Comparison of ENCODE assay signal across 9 mouse cellular contexts in genomic region chr1:136948127-136948422, GRCm38 (mm10). TPM values are rescaled to one million over a fixed set of nuclear protein-coding genes. Genes with fewer than 3 reads are reported as not detected.
DNase-seq lines count a peak whose midpoint lies in the region; ATAC-seq and TF ChIP-seq lines count a peak whose summit lies in the region.
"Had no signal": no experiment of that assay in that cellular context is flagged by ENCODE, and none has a peak within 500 bp of the region (broad histone marks: within the 10 kb centered on the region; RNA-seq: fewer than 3 reads in every experiment).

No protein-coding gene starts in this region.

- H3K36me3 ChIP-seq in E14TG2a.4 (ENCODE audit: insufficient read depth, low read length), result peaks cover 54% of the 10 kb centered on the region
- no peaks in the 10 kb centered on the region for H3K36me3 ChIP-seq in heart, postnatal 0 days (replicated peaks; ENCODE audit: control insufficient read depth, insufficient read depth, low read length)
- no peaks in the 10 kb centered on the region for H3K36me3 ChIP-seq in liver, embryonic 15.5 days (replicated peaks)

- no peak for TF ChIP-seq EP300 in heart, postnatal 0 days (IDR thresholded peaks at IDR 0.05; ENCODE audit: low read depth)

- TF ChIP-seq CTCF in gastrocnemius, adult 2 months (IDR thresholded peaks at IDR 0.05), result no peak
- TF ChIP-seq CTCF in E14TG2a.4 (conservative IDR thresholded peaks at IDR 0.05; ENCODE audit: low read length), result no peak
- no peak for TF ChIP-seq CTCF in heart, postnatal 0 days (IDR thresholded peaks at IDR 0.05; ENCODE audit: low read depth)

- H3K4me3 ChIP-seq in gastrocnemius, adult 2 months, result peak overlapping the region; percentile 75
- peak overlapping the region; percentile 89 for H3K4me3 ChIP-seq in E14TG2a.4 (replicated peaks; ENCODE audit: low read length)
- peak overlapping the region; percentile 50 for H3K4me3 ChIP-seq in heart, postnatal 0 days (ENCODE audit: low read depth, low read length)
- H3K4me3 ChIP-seq in liver, embryonic 15.5 days (replicated peaks), result peak overlapping the region; percentile 53

- 0 out of 2 replicates have a peak overlapping the region, but pooled peaks have one; percentile 9 for H3K9ac ChIP-seq in heart, postnatal 0 days (replicated peaks; ENCODE audit: low read depth, low read length)
- 0 out of 2 replicates have a peak overlapping the region, but pooled peaks have one; percentile 43 for H3K9ac ChIP-seq in liver, embryonic 15.5 days

- H3K9me3 ChIP-seq in E14TG2a.4 (ENCODE audit: low read length), result no peaks in the 10 kb centered on the region
- no peaks in the 10 kb centered on the region for H3K9me3 ChIP-seq in heart, postnatal 0 days (replicated peaks; ENCODE audit: control insufficient read depth, low read length)
- no peaks in the 10 kb centered on the region for H3K9me3 ChIP-seq in liver, embryonic 15.5 days (replicated peaks)

- ATAC-seq in heart, postnatal 0 days (ENCODE audit: insufficient read depth, low read depth), result no peak
- no peak for ATAC-seq in liver, embryonic 15.5 days (ENCODE audit: insufficient read depth)
- no peak for ATAC-seq in CD4-positive, CD25-positive, alpha-beta regulatory T cell, adult 4 months

- intact Hi-C loops in gastrocnemius, adult 2 months (cut with DNase I), result no loop called here

- H3K4me1 ChIP-seq in E14TG2a.4 (replicated peaks; ENCODE audit: low read depth, low read length), result peaks cover 71% of the 10 kb centered on the region
- peaks cover 17% of the 10 kb centered on the region for H3K4me1 ChIP-seq in heart, postnatal 0 days (ENCODE audit: control insufficient read depth, insufficient read depth)
- no peaks in the 10 kb centered on the region for H3K4me1 ChIP-seq in liver, embryonic 15.5 days (replicated peaks)

- WGBS in heart, postnatal 0 days, result 4% methylated on average over 7 of the region's 7 CpGs
- 4% methylated on average over 7 of the region's 7 CpGs for WGBS in liver, embryonic 15.5 days (ENCODE audit: insufficient replicate concordance)

- peaks cover 10% of the 10 kb centered on the region; the same call in 1 of the 2 replicates for H3K27me3 ChIP-seq in E14TG2a.4 (ENCODE audit: insufficient read depth, low read length)
- H3K27me3 ChIP-seq in heart, postnatal 0 days (ENCODE audit: control insufficient read depth, insufficient read depth, low read length), result peaks cover 92% of the 10 kb centered on the region
- H3K27me3 ChIP-seq in liver, embryonic 15.5 days, result peaks cover 90% of the 10 kb centered on the region

- no peak overlapping the region for H3K27ac ChIP-seq in gastrocnemius, adult 2 months
- H3K27ac ChIP-seq in heart, postnatal 0 days (ENCODE audit: low read depth), result no peak overlapping the region
- H3K27ac ChIP-seq in liver, embryonic 15.5 days (replicated peaks), result no peak overlapping the region
- H3K27ac ChIP-seq: macrophage had no signal

- peak overlapping the region; percentile 68 for H3K4me2 ChIP-seq in heart, postnatal 0 days (ENCODE audit: low read depth, low read length)
- peak overlapping the region; percentile 54 for H3K4me2 ChIP-seq in liver, embryonic 15.5 days

- no peak for DNase-seq in gastrocnemius, adult 2 months
- DNase-seq in gastrocnemius, postnatal 25 days, result no peak
- DNase-seq in heart, postnatal 0 days (ENCODE audit: low spot score), result no peak
- no peak for DNase-seq in left cerebral cortex, adult 9 months (ENCODE audit: low spot score in 2 of 2)
- DNase-seq in adrenal gland, adult (ENCODE audit: inconsistent age in 2 of 2, low spot score in 1 of 2), result no peak

RNA-seq across cellular contexts. Expression of gene Nr5a2, which starts 12.2 kb away (rescaled TPM):
- total RNA-seq in gastrocnemius, adult 2 months (2021), result under 1 TPM; 0.11 to 0.26 TPM
- total RNA-seq in gastrocnemius, postnatal 25 days (2021), result under 1 TPM; 0.29 to 0.61 TPM
- total RNA-seq in heart, postnatal 0 days (2014; rRNA removed; ENCODE audit: low replicate concordance), result 1.2 and 1.6 TPM in 2 replicates
- 0.29 and 0.45 TPM in 2 replicates for polyA plus RNA-seq in heart, postnatal 0 days (2015; fragmentation: Nextera tagmentation; extraction: Ambion mirVana)
- 2.2 and 2.4 TPM in 2 replicates for polyA plus RNA-seq in liver, embryonic 15.5 days (2015; fragmentation: Nextera tagmentation; extraction: Ambion mirVana)
- under 1 TPM in 1 of 2 experiments, not detected in 1; 0.07 TPM for polyA plus RNA-seq in CD4-positive, CD25-positive, alpha-beta regulatory T cell, adult 4 months (2017; shearing (Covaris generic))
- polyA plus RNA-seq: macrophage had no signal
